Mouse (Mus musculus): ENCODE measurements around the gene Helb.

Helb gene

GRCm38 (mm10) chr10:120077850-120078249 is 34.9 kb downstream of the Helb start:
- DNase-seq: no peak

- DNase-seq: no peak
These were observed 46.5 kb downstream of the Helb start for GRCm38 (mm10) chr10:120066319-120066718.

GRCm38 (mm10) chr10:120064424-120064823 is 48.4 kb downstream of the Helb start:
- peak; percentile 59 for DNase-seq

GRCm38 (mm10) chr10:120061238-120062130 is 51.3 kb downstream of the Helb start:
- peak; percentile 9 for DNase-seq

DNA sequence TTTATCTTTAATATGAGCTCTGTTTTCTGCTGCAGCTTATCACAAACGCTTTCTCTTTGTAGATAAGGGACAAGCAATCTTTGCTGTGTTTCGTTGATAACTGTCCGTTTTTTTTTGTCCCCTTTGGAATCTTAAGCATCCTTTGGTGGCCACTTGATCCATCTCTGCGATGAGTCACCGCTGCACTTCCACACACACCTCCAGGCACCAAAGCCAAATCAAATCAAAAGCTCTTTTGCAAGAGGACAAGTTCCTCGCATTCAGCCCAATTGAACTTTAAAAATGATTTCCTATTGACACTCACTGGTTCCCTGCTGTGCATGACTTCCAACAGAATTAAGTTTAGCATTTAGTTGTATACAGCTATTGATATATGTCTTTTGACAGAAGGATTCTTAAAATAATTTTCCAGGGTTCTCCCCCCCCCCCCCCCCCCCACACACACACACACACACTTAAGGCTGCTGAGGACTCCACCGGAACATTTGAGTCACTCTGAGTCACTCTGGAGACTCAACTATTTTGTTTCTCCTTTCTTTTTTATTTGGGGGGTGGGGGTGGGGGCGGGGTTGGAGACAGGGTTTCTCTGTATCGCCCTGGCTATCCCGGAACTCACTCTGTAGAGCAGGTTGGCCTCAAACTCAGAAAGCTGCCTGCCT is 52.1 kb downstream of the Helb start:
- peak; percentile 15 for DNase-seq

DNA sequence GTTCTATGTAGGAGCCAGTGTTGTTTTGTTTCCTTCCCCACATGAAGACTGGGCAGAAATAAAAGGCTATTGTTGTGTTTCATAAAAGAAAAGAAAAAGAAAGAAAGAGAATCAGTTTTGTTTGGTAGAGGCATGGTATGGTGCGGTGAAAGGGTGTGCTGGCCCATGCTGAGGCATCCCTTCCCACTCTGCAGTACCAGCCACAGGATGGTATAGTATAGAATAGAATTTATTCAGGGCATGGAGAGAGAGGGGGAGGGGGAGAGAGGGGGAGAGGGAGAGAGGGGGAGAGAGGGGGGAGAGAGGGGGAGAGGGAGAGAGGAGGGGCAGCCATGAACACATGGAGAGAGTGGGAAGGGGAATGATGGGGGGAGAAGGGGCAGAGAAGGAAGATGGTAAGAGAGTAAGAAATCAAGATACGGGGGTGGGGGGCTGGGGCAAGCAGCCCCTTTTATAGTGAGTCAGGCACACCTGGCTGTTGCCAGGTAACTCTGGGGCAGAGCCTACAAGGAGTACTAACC is 68.0 kb downstream of the Helb start:
- DNase-seq: no peak

DNA sequence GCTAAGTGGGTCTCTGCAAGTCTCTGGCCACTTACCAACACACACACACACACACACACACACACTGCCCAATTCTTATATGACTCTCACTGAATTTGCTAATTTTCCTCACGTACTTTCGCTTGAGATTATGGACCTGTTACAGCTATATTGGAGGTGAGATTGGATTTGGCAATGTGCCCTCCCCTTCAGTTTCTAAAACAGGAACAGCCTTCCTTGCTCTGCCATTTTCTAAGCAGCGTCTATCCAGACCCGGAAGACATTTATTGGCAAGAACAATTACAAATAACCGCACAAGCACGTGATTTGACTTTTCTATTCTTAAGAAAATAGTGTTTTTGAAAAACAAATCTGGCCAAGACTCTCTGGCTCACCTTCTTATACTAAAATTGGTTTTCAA is 68.5 kb downstream of the Helb start:
- DNase-seq: no peak

GRCm38 (mm10) chr10:120038194-120038593 is 74.6 kb downstream of the Helb start:
- DNase-seq: no peak

DNA sequence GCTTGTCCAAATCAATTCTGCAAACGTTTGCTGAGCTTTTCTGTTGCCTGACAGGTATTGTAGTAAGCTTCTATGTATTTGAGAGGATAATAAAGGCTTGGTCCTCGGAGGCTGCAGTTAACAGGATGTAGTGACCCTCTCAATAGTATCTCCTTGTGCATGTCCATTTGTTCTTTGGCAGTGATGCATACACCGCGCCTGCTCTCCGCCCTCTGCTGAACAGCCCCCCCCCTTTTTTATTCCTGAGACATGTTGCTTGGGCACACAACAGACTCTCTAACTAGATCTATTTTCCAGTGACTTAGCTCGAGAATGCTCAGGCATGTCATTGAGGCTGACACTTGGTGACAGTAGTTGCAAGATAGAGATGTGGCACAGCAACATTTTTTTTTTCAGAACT is 77.0 kb downstream of the Helb start:
- no peak for DNase-seq

- DNase-seq: no peak
These were observed 77.5 kb downstream of the Helb start for GRCm38 (mm10) chr10:120035211-120035733.

DNA sequence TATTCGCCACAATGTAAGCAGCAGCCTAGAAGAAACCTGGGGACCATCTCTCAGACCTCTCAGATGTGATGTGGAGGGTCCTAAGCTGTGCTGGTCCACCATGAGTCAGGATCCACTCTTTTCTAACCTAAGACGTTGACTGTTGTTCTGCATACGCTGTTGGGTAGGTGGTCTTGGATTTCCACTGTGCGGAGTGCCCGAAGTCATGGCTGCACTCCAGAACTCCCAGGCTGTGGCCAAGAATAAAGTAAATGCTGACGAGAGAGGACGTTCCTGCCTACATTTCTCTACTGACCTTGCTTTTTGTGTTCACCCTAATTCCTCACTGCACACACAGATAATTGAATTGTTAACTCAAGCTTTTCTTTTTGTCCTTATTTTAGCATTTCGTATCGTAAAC is 78.9 kb downstream of the Helb start:
- no peak for DNase-seq

Measured in lung, postnatal 36 days (tissue).